Mouse (Mus musculus) lung, embryonic 14.5 days (tissue): ENCODE measurements at regions not wholly inside any gene's neighbourhood (a gene's known extent, or its start where the extent isn't known, plus 50 kb on each side); places are given as distances from the start of the nearest gene placed in this dataset.

ENCODE experiments used
- ATAC-seq: fragments of 200-750 bp; cut with Nextera tagmentation; 2 replicates; pipeline ENCODE4 v1.8.0; 2017; ENCODE audit warnings: mild to moderate bottlenecking, moderate TSS enrichment, moderate library complexity; ENCODE audit not compliant: insufficient read depth
- DNase-seq: peaks from one replicate; pipeline ENCODE4 v3.0.0-alpha.2; 2015
- H3K27ac ChIP-seq: fragments of 300-500 bp; sonication (generic); 2 replicates; pipeline ENCODE4 v1.5.1; 2014; ENCODE audit warnings: low read depth, mild to moderate bottlenecking, moderate library complexity
- H3K27me3 ChIP-seq: fragments of 300-500 bp; sonication (generic); 2 replicates; pipeline ENCODE4 v1.6.1; 2014; ENCODE audit warnings: low read length, control low read depth; ENCODE audit not compliant: insufficient read depth
- H3K36me3 ChIP-seq: fragments of 300-500 bp; sonication (generic); 2 replicates; pipeline ENCODE4 v1.6.1; 2014; ENCODE audit warnings: control low read depth; ENCODE audit not compliant: insufficient read depth
- H3K4me1 ChIP-seq: fragments of 300-500 bp; sonication (generic); 2 replicates; pipeline ENCODE4 v1.6.1; 2014; ENCODE audit warnings: antibody characterized with exemption, control low read depth; ENCODE audit not compliant: insufficient read depth
- H3K4me2 ChIP-seq: fragments of 300-500 bp; sonication (generic); 2 replicates; pipeline ENCODE4 v1.6.1; 2014; ENCODE audit warnings: mild to moderate bottlenecking
- H3K4me3 ChIP-seq: fragments of 300-500 bp; sonication (generic); 2 replicates; pipeline ENCODE4 v1.5.1; 2014; ENCODE audit warnings: low read depth, low read length
- H3K9ac ChIP-seq: fragments of 300-500 bp; sonication (generic); 2 replicates; pipeline ENCODE4 v1.6.1; 2014
- H3K9me3 ChIP-seq: fragments of 300-500 bp; sonication (generic); 2 replicates; pipeline ENCODE4 v1.6.1; 2016; ENCODE audit warnings: low read depth, low read length, control low read depth
- CTCF ChIP-seq: IDR thresholded peaks from 2 replicates; pipeline ENCODE4 v1.5.1; 2016; ENCODE audit warnings: antibody characterized with exemption, low read depth
- WGBS: fragments of 180-500 bp; shearing (Covaris S2); extraction: QIAGEN DNeasy Blood & Tissue Kit; methylation state at CpG from one replicate; pipeline ENCODE4 v1.1.7; 2014; 5-methylcytosine and 5-hydroxymethylcytosine counted together

DNA sequence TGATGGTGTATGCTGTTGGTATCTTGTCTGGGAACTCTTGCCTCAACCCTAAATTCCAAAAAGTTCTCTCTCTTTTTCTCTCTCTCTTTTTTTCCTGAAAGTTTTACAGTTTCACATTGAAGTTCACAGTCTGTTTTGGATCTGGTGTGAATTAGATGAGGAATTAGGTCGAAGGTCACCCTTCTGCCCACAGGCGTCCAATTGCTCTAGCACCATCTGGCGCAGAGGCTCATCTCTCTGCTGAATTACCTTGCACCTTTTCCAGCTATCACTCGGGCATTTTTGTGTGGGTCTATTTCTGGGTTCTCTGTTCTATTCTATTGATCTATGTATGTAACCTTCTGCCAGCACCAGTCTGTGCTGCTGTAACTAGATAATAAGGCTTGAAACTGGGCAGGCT lies 81.8 kb upstream of the Mef2a start:
- ATAC-seq (no peak), DNase-seq (no peak)
- no peak for TF ChIP-seq CTCF
- H3K27ac ChIP-seq = no peak overlapping the region
- 0 out of 2 replicates have a peak, but pooled peaks cover 3% of the 10 kb centered on the region for H3K4me1 ChIP-seq
- no peaks in the 10 kb centered on the region for H3K27me3 ChIP-seq
- no peaks in the 10 kb centered on the region for H3K36me3 ChIP-seq
- H3K4me3 ChIP-seq = no peak overlapping the region
- H3K9ac ChIP-seq = no peak overlapping the region
- 62% methylated on average over 4 of the region's 4 CpGs for WGBS
- no peak overlapping the region for H3K4me2 ChIP-seq
- no peaks in the 10 kb centered on the region for H3K9me3 ChIP-seq

- no peak overlapping the region for H3K9ac ChIP-seq
- no peak overlapping the region for H3K27ac ChIP-seq
- H3K4me2 ChIP-seq = no peak overlapping the region
- WGBS = 58% methylated on average over 6 of the region's 6 CpGs
- no peak overlapping the region for H3K4me3 ChIP-seq
- no peaks in the 10 kb centered on the region for H3K4me1 ChIP-seq
- H3K27me3 ChIP-seq = no peaks in the 10 kb centered on the region
- H3K9me3 ChIP-seq = no peaks in the 10 kb centered on the region
- no peak for TF ChIP-seq CTCF
- peak; percentile 58; the same call in 1 of the 2 replicates for ATAC-seq
- DNase-seq = peak; percentile 51
- no peaks in the 10 kb centered on the region for H3K36me3 ChIP-seq
These were observed 78.6 kb upstream of the Mef2a start for GRCm38 (mm10) chr7:67451157-67451793.

DNA sequence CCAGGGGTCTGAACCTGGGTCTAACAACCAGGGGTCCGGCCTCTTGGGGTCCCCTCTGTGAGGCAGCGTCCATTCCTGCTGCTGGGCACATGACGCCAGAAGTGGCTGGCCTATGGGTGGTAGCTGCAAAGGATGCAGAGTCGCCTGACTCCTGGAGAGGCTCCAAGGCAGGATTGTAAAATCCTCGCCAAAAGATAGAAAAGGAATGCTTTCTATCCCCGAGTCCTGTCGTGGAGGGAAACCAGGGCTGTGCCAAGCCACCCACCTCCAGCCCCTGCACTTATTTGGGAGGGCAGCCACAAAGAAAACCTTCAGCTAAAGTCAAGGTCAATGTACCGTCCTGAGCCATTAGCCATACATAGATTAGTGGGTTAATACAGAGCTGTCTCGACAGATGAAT lies 73.9 kb upstream of the Mef2a start:
- peak overlapping the region; percentile 16; the same call in 1 of the 2 replicates for H3K27ac ChIP-seq
- DNase-seq (no peak), ATAC-seq (no peak)
- H3K4me3 ChIP-seq = no peak overlapping the region
- no peaks in the 10 kb centered on the region for H3K9me3 ChIP-seq
- H3K36me3 ChIP-seq = no peaks in the 10 kb centered on the region
- H3K9ac ChIP-seq = no peak overlapping the region
- no peak for TF ChIP-seq CTCF
- 52% methylated on average over 9 of the region's 9 CpGs for WGBS
- H3K27me3 ChIP-seq = no peaks in the 10 kb centered on the region
- no peak overlapping the region for H3K4me2 ChIP-seq
- peaks cover 8% of the 10 kb centered on the region; the same call in 1 of the 2 replicates for H3K4me1 ChIP-seq

- H3K27ac ChIP-seq = no peak overlapping the region
- no peak for ATAC-seq
These were observed 72.8 kb upstream of the Mef2a start for GRCm38 (mm10) chr7:67445203-67446041.

GRCm38 (mm10) chr7:67444523-67444942 lies 71.9 kb upstream of the Mef2a start:
- H3K9me3 ChIP-seq = no peaks in the 10 kb centered on the region
- no peaks in the 10 kb centered on the region for H3K36me3 ChIP-seq
- no peak overlapping the region for H3K4me2 ChIP-seq
- TF ChIP-seq CTCF = no peak
- ATAC-seq (0 out of 2 replicates have a peak, but pooled peaks have one; percentile 6), DNase-seq (no peak)
- H3K4me1 ChIP-seq = peaks cover 8% of the 10 kb centered on the region; the same call in 1 of the 2 replicates
- no peak overlapping the region for H3K4me3 ChIP-seq
- no peaks in the 10 kb centered on the region for H3K27me3 ChIP-seq
- WGBS = 63% methylated on average over 3 of the region's 3 CpGs
- no peak overlapping the region for H3K27ac ChIP-seq
- H3K9ac ChIP-seq = no peak overlapping the region

More at GRCm38 (mm10) chr7:67445203-67446041, 72.8 kb upstream of the Mef2a start:
- Histone ChIP-seq H3K36me3 (no peaks in the 10 kb centered on the region), H3K9ac (no peak overlapping the region; the same call in 1 of the 2 replicates), H3K27me3 (no peaks in the 10 kb centered on the region), H3K4me1 (peaks cover 8% of the 10 kb centered on the region; the same call in 1 of the 2 replicates), H3K9me3 (no peaks in the 10 kb centered on the region), H3K4me3 (no peak overlapping the region), H3K4me2 (no peak overlapping the region)
- peak; percentile 37 for DNase-seq
- no peak for TF ChIP-seq CTCF
- 30% methylated on average over 12 of the region's 12 CpGs for WGBS

DNA sequence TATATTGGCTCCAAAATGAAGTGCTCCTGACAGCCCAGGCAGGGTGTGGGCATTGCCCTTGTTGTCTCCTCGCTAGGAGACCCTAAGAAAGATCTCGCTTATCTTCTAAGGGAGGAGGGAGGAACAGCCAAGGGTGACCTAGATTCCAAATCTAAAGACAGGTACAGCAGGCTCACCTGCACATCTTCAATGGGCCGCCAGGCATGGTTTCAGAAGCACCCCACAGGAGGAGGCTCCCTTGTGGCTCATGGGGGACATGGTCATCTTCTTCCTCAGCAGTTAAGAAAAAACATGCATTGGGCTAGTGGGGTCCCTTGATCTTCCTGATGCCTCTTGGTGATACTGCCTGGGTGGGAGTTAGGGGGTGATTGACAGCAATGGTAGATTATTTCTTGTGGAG lies 71.0 kb upstream of the Mef2a start:
- Histone ChIP-seq H3K9ac (no peak overlapping the region), H3K36me3 (no peaks in the 10 kb centered on the region)
- no peak; the same call in 1 of the 2 replicates for ATAC-seq

More for the DNA sequence above, 71.0 kb upstream of the Mef2a start:
- H3K9me3 ChIP-seq = no peaks in the 10 kb centered on the region
- 51% methylated on average over 3 of the region's 3 CpGs for WGBS
- peaks cover 8% of the 10 kb centered on the region; the same call in 1 of the 2 replicates for H3K4me1 ChIP-seq
- H3K27ac ChIP-seq = no peak overlapping the region
- TF ChIP-seq CTCF = no peak
- H3K4me3 ChIP-seq = no peak overlapping the region
- no peaks in the 10 kb centered on the region for H3K27me3 ChIP-seq
- DNase-seq = no peak
- H3K4me2 ChIP-seq = peak overlapping the region; percentile 39; the same call in 1 of the 2 replicates
